Mouse (Mus musculus) gastrocnemius, adult 2 months (tissue): ENCODE results near the gene Camk2d. TPM values are rescaled to one million over a fixed set of nuclear protein-coding genes. Genes with fewer than 3 reads are reported as not detected.
A peak's percentile ranks its signal among the peaks of the same experiment; 100 is the strongest.

Experiments used
- DNase-seq: peaks from one replicate; pipeline ENCODE4 v3.0.0; 2022
- H3K27ac ChIP-seq: fragments of 200-600 bp; 2 replicates; pipeline ENCODE4 v1.8.1; 2022; ENCODE audit warnings: mild to moderate bottlenecking
- H3K4me3 ChIP-seq: fragments of 200-600 bp; 2 replicates; pipeline ENCODE4 v1.8.1; 2022; ENCODE audit warnings: mild to moderate bottlenecking, moderate library complexity
- CTCF ChIP-seq: fragments of 200-600 bp; IDR thresholded peaks from 2 replicates; pipeline ENCODE4 v1.8.1; 2022; ENCODE audit warnings: antibody characterized with exemption, mild to moderate bottlenecking, moderate library complexity
- intact Hi-C: fragments of 180-260 bp; cut with DNase I; formaldehyde crosslinking; loops from one replicate; pipeline ENCODE4 v1.15.1; 2025
- long read RNA-seq, 2 experiments: library from polyadenylated mRNA; stranded (forward); transcript quantifications; one replicate each; pipeline ENCODE4 v2.0.0; 2021
- total RNA-seq, 2 experiments: library from RNA; stranded (reverse); gene quantifications; 2 replicates each; pipeline ENCODE4 v1.2.3; 2021

Camk2d gene
- 10 to 100 TPM; 54.2 to 60.1 TPM for total RNA-seq
- long read RNA-seq, experiment 1, full-length matches to known transcripts, result 20 of 68 reads
- long read RNA-seq, experiment 1, partial matches to known transcripts, result 6 of 68 reads
- long read RNA-seq, experiment 1, other reads (novel, unspliced or antisense), result 42 of 68 reads
- long read RNA-seq, experiment 2, full-length matches to known transcripts, result 17 of 66 reads
- long read RNA-seq, experiment 2, partial matches to known transcripts, result 10 of 66 reads
- long read RNA-seq, experiment 2, other reads (novel, unspliced or antisense), result 39 of 66 reads

DNA sequence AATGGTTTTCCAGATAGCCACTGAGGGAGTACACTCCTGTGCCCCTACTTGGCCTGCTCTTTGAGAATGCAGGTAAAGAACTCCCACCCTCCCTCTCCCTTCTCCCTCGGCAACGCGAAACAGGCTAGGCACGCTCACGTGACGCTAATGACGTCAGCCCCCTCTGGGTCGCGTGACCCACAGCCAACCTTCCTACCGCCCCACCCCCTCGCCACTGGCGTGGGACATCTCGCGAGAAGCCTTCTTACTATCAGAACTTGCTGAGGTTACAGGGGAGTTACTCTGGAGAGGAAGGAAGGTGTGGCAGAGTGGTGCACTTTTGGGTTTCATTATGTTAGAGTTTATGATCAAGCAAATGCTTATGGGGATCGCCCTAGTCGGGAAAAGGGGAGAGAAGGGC lies at the start of gene Camk2d:
Gene Camk2d (plus strand): TSS at position 217 of the 400 bp plus-strand sequence.
- intact Hi-C loops, result loop anchor here (1.0 to 2.0 kb wide), 2 partner anchors 99 to 174 kb away; no protein-coding TSS in a partner anchor
- peak; percentile 98 for DNase-seq
- peak within 1 kb of the TSS; percentile 77 for H3K4me3 ChIP-seq

DNA sequence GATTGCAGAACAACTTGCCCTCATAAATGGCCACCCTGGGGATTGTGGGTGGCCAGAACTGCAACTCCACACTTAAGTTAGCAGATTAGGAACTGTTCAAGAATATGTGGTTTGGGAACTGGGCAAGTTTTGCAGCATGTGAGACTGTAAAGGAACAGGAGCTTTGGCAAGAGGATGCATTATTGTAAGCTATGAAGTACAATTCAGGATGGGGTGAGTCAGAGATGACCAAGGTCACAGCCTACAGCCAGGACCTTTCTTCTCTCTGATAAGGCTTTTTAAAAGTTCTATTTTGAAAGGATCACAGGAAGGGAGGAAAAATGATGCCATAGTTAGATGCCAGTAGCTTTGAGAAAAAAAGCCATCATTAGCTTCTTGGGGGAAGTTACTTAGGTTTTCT lies 48.2 kb upstream of the Camk2d start:
- DNase-seq, result no peak
- no peak for TF ChIP-seq CTCF

More for the DNA sequence above, at the start of gene Camk2d:
- peak within 1 kb of the TSS; percentile 97 for H3K27ac ChIP-seq
- no peak for TF ChIP-seq CTCF

DNA sequence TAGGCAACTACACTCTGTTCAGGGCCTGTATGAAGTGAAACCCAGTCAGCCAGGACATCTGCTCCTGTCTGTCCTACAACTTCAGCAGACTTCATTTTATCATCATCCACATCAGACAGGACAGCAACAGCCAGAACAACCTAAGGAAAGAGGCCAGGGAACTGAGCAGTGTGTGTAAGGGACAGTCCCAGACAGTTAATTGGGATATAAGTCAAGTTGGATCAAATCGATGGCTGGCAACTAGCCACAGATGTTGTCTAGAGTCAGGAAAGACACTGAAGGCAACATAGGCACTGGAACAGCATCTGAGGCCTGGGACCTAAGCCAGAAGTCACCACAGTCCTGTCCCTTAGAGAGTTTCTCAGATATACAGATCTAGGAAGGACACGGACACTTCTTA lies 32.5 kb upstream of the Camk2d start:
- intact Hi-C loops, result no loop called here
- Histone ChIP-seq H3K4me3 (no peak overlapping the region), H3K27ac (no peak overlapping the region)
- DNase-seq, result peak; percentile 29
- no peak for TF ChIP-seq CTCF

More for the DNA sequence above, 48.2 kb upstream of the Camk2d start:
- Histone ChIP-seq H3K27ac (no peak overlapping the region), H3K4me3 (no peak overlapping the region)
- intact Hi-C loops, result no loop called here

DNA sequence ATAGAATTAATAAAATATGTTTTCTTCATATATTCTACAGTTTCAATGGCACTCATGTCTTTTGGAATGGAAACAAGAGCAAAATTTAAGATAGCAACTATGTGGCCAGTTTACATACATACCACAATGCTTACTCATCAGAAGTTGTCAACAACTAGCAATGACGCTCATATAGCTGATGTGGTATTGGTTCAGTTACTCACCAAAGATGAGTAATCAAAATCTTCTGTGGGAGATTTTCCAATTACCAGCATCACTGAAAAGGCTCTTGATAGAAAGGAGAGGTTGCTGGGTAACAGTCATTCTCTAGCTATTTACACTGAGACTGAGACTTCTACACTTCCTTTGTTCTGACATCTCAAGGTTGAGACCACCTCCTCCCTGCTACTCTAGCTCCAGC lies 25.5 kb upstream of the Camk2d start:
- intact Hi-C loops, result no loop called here
- no peak for DNase-seq
- Histone ChIP-seq H3K4me3 (no peak overlapping the region), H3K27ac (no peak overlapping the region)
- TF ChIP-seq CTCF, result no peak

DNA sequence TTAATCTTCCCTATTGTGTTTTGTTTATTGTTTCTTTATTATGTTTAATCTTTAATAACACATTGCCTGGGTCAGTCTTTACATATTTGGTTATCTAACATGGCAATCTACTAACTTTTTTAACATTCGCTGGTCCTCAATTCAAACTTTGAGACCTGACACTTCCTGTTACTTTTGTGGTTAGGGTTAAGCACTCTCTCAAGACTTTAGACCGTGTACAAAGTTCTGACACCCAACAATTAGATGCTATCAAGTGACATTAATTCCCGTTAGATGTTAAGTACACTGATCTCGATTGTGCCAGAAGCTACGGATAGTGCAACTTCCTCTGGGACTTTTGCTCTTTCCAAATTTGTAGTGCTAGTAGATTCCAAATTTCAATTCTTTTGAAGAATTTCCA lies 23.2 kb upstream of the Camk2d start:
- DNase-seq, result no peak
- no peak overlapping the region for H3K4me3 ChIP-seq
- no peak for TF ChIP-seq CTCF
- H3K27ac ChIP-seq, result no peak overlapping the region
- intact Hi-C loops, result no loop called here

DNA sequence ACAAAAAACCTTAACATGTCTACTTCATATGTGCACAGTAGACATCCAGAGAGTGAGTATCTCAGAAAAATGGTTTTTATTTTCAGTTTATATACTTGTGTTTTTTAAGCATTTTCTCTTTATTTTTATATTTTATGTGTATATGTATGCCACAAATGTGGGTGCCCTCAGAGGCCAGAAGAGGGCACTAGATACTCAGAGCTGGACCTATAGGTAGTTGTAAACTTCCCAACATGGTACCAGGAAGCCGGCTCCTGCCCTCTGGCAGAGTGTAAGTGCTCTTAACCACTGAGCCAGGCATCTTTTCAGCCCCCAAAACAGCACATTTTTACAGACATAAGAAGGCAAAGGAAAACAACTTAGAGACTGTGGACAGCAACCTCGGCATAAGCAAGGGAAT lies 20.2 kb upstream of the Camk2d start:
- Histone ChIP-seq H3K4me3 (no peak overlapping the region), H3K27ac (no peak overlapping the region)
- no peak for DNase-seq
- TF ChIP-seq CTCF, result peak; percentile 69
- intact Hi-C loops, result loop anchor here (5.0 kb wide), 1 partner anchor 326 kb away; no protein-coding TSS in a partner anchor

DNA sequence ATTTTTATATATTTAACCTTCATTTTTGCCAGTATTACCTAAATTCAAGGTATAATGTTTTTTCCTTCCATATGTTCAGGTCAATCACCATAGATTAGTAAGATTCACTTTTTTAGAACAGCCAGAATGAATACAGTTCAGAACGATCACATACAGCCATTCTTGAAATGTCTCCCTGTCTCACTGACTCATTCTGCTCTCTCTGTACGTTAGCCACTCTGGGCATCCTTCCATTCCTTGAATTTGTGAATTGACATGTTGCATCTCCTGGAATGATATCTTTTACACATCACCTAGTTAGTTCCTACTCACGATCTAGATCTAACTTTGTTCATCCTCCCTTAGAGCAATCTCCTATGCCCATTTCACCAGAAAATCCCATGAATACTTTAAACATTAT lies 10.0 kb upstream of the Camk2d start:
- H3K4me3 ChIP-seq, result no peak overlapping the region
- H3K27ac ChIP-seq, result peak overlapping the region; percentile 76
- TF ChIP-seq CTCF, result no peak
- intact Hi-C loops, result no loop called here
- DNase-seq, result no peak

DNA sequence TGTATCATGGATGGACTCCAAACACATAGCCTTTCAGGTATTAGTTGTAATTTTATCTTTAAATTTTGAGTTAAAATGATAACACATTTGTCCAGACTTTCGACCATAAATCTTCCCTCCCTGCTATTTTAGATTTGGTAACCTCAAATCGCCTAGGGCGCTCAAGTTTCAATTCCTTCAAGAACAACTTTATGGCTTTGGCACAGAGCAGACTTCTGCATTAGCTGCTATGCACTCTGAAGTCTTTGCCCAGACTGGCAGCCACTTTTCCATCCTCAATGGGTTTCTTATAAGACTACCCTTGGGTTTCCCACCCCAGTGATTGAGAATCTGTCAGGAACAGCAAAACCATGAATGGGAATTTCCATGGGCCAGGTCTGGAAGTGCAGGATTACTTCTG lies 8.6 kb upstream of the Camk2d start:
- intact Hi-C loops, result no loop called here
- TF ChIP-seq CTCF, result no peak
- peak; percentile 42 for DNase-seq
- no peak overlapping the region for H3K4me3 ChIP-seq
- H3K27ac ChIP-seq, result peak overlapping the region; percentile 76

DNA sequence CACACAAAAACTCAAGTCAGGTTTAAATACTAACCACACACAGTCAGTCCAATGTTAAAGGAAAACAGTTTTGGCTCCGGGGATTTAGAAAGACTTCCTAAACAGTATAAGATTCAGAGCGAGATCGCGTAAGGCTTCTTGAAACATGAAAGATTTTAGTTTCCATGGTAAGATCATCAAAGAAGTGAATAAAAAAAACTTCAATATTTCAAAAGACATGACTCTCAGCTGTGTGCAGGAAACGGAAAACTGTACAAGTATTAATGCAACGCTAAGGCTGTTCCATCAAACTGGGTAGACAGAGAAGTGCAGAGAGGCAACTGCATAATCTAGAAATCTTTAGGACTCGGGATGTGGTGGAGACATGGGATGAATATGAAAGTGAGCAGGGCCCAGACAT lies 6.5 kb upstream of the Camk2d start:
- intact Hi-C loops, result no loop called here
- no peak for DNase-seq
- TF ChIP-seq CTCF, result no peak
- Histone ChIP-seq H3K27ac (no peak overlapping the region), H3K4me3 (no peak overlapping the region)

DNA sequence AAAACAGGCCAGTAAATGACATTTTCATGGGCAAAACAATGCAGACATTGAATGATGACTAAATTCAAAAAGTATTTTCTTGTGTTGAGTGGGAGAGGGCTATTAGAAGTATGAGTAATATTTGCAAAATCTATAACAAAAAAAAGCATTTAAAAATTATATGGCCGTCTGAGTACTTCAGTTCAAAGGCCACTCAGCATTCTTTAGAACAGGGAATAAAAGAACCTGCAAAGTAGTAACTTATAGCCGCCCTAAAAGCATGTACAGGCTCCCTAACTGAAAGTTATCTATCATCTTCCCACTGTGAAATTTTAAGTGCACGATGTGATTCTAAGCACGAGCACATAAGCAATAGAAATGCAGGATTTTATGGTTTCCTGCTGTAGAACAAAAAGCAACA lies 646 bp upstream of the Camk2d start:
- H3K4me3 ChIP-seq, result peak overlapping the region; percentile 77
- no peak for TF ChIP-seq CTCF

DNA sequence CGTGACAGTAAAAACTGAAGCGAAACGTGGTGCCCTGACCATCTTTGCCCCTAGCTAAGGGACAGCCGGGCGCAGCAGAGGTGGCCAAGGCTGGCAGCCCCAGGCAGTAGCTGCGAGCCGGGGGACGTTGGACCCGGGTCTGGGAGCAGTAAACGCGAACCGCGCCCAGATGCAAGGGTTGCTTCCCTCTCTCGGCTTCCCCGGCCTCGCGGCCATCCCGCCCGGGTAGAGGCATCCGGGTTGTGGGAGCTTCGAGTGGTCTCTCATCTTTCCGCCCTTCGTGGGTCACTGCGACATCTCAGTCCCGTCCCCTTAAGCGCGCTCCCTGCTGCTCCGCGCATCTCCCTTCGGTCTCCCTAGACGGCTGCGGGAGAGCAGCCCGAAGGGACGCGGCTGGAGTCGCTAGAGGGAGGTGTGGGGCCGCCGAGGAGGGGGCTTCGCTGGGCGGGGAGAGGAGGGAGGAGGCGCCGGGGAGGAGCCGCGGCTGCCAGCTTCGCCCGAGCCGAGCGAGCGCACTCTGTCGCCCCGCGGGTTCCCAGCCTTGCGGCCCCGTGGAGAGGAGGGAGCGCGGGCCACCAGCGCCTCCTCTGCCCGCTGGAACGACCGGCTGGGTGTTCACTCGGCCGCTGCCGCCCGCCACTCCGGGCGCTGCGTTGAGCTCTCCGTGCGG lies 524 bp downstream of the Camk2d start:
- peak overlapping the region; percentile 77 for H3K4me3 ChIP-seq
- peak overlapping the region; percentile 97 for H3K27ac ChIP-seq
- intact Hi-C loops, result loop anchor here (1.0 to 2.0 kb wide), 2 partner anchors 98 to 174 kb away; no protein-coding TSS in a partner anchor
- peak; percentile 94 for DNase-seq
- TF ChIP-seq CTCF, result peak; percentile 68

More for the DNA sequence above, 646 bp upstream of the Camk2d start:
- intact Hi-C loops, result no loop called here
- no peak for DNase-seq
- peak overlapping the region; percentile 97 for H3K27ac ChIP-seq

DNA sequence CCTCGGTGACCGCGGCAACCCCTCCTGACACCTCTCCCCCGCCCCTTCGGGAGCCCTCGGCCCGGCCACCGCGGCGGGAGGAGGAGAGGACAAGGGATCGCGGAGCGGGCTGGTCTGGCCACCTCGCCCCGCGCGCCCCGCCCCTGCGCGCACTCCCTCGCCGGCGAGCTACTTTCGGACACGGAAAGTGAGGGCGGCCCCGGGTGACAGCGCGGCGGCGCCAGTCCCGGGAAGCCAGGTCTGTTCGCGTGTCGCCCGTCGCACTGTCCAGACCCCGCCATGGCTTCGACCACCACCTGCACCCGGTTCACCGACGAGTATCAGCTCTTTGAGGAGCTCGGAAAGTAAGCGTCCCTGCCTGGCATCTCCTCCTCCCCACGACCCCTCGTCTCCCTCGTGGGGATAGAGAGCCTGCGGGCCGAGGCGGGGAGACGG lies 1.1 kb downstream of the Camk2d start:
- Histone ChIP-seq H3K4me3 (peak overlapping the region; percentile 77), H3K27ac (peak overlapping the region; percentile 97)
- no peak for TF ChIP-seq CTCF
- intact Hi-C loops, result loop anchor here (2.0 kb wide), 1 partner anchor 98 kb away; no protein-coding TSS in a partner anchor
- peak; percentile 93 for DNase-seq

DNA sequence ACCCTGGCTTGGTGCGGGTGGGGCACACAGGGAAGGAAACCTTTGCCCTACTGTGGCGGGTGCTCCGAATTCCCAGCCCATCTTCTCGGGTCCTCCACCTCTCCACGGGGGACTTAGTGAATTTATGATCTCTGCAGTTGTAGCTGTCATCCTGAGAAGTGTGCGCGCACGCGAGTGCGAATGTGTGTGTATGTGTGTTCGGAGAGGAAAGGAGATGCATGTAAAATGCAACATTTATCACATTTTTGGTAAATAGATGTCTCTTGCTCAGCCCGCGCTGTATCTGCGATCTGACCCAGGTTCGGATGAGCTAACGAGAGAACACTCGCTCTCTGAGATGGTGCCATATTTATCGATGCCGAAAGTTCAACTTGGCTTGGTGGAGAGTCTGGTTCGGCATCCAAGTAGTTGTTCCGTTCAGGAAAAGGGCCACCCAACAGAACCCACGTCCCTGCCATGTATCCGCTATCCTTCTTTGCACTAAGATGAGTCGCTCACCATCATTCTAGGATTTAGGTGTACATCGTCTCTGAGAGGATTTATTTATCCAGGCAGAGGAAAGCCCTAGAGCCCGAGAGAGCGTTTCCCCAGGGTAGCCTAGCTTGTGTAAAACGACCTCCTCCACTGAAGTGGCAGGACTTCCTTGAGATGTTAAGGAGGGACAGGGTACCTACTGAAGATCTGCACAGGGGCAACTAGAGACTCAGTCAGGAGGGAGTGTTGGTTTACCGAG lies 1.7 kb downstream of the Camk2d start:
- H3K27ac ChIP-seq, result peak overlapping the region; percentile 97
- peak; percentile 40 for DNase-seq
- intact Hi-C loops, result loop anchor here (2.0 kb wide), 1 partner anchor 97 kb away; no protein-coding TSS in a partner anchor
- TF ChIP-seq CTCF, result no peak
- peak overlapping the region; percentile 77 for H3K4me3 ChIP-seq
